Mouse (Mus musculus) splenic B cell, adult 2 months (primary cell): Measurements from ENCODE around the gene Slc25a10.

Source experiments
- DNase-seq: peaks from one replicate; pipeline ENCODE4 v3.0.0-alpha.2; 2011; ENCODE audit warnings: low read depth, low spot score
- H3K27me3 ChIP-seq: 2 replicates; pipeline ENCODE4 v1.6.1; 2012; ENCODE audit warnings: mild to moderate bottlenecking, low read length, moderate library complexity, mixed read lengths; ENCODE audit not compliant: control insufficient read depth, poor library complexity, insufficient read depth, severe bottlenecking
- H3K36me3 ChIP-seq: 2 replicates; pipeline ENCODE4 v1.6.1; 2012; ENCODE audit warnings: mild to moderate bottlenecking, low read length, moderate library complexity, mixed read lengths; ENCODE audit not compliant: control insufficient read depth, poor library complexity, insufficient read depth, severe bottlenecking

Slc25a10 gene

DNA sequence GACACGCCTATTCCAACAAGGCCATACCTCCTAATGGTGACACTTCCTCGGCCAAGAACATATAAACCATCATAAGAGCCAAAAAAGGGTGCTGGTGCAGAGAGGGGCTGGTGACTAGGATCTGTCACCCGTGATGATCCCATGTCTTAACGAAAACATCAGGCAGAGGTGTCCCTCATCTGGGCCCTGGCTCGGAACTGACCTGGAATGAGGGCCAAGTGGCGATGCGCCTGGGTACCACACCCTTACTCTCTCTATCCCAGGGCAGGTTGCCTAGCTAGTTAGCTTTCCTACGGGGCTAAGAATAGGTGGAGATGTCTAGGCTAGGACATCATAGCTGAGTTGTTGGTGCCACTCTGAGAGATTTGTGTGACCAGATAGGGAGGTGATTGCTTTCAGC is 42.5 kb downstream of the Slc25a10 start:
- H3K36me3 ChIP-seq = no peaks in the 10 kb centered on the region

DNA sequence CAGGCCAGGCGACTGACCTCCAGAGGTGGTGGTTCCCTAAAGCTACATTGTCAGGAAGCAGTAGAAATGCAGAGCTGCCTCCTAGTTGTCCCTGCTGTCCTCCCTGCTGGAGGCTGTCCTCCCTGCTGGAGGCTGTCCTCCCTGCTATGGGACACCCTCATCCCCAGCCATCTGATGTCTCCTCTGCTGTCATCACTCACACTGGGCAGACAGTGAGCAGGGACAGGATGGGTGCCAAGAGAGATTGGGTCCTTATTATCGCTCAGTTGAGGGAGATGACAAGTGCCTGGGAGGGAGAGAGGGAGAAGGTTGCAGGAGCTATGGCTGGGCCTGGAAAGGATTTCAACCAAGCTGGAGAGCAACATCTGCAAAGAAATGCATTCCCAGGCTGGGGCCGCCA is 43.5 kb downstream of the Slc25a10 start:
- H3K27me3 ChIP-seq = no peaks in the 10 kb centered on the region
- H3K36me3 ChIP-seq = no peaks in the 10 kb centered on the region
- DNase-seq = no peak

More for the DNA sequence above, 42.5 kb downstream of the Slc25a10 start:
- DNase-seq = no peak
- no peaks in the 10 kb centered on the region for H3K27me3 ChIP-seq

- H3K27me3 ChIP-seq = no peaks in the 10 kb centered on the region
- H3K36me3 ChIP-seq = no peaks in the 10 kb centered on the region
- DNase-seq = no peak
Measured at GRCm38 (mm10) chr11:120535804-120536203, 44.2 kb downstream of the Slc25a10 start.

- H3K36me3 ChIP-seq = peaks cover 2% of the 10 kb centered on the region; the same call in 1 of the 2 replicates
- no peaks in the 10 kb centered on the region for H3K27me3 ChIP-seq
- DNase-seq = no peak
Measured at GRCm38 (mm10) chr11:120538485-120538884, 46.8 kb downstream of the Slc25a10 start.

GRCm38 (mm10) chr11:120538955-120539284 is 47.3 kb downstream of the Slc25a10 start:
- Histone ChIP-seq H3K27me3 (no peaks in the 10 kb centered on the region), H3K36me3 (peaks cover 2% of the 10 kb centered on the region; the same call in 1 of the 2 replicates)
- DNase-seq = peak; percentile 40

DNA sequence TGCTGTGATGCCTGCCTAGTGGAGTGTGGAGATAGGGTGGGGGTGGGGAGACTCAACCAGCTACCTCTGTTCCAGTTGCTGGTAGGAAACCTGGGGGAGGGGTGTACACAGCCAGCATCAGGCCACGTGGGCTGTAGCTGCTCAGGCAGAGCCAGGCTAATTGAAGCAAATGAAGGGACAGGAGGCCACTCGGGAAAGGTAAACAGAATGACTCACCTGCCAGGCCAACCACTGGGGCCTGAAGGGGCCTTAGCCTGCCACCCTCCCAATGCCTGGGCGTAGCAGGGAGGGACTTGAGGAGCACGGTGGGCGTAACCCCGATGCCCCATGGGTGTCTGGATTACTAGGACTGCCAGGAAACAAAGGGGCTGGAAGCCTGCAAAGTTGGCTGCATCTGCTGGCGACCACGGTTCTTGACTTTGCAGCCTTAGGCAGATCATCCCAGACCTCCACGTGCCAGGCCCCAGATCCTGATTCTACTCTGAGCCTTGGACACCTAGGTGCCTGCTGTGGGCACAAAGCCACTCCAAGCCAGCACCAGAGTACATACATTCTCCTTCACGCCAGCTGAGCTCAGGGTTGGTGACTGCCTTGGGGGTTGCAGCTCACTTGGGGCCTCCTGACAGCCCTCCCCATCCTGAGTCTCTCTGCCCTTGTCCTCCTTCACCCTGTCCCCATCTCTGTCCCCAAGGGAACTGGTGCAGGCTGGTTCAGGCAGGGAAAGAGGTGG is 47.8 kb downstream of the Slc25a10 start:
- Histone ChIP-seq H3K36me3 (peaks cover 2% of the 10 kb centered on the region; the same call in 1 of the 2 replicates), H3K27me3 (no peaks in the 10 kb centered on the region)
- DNase-seq = no peak

DNA sequence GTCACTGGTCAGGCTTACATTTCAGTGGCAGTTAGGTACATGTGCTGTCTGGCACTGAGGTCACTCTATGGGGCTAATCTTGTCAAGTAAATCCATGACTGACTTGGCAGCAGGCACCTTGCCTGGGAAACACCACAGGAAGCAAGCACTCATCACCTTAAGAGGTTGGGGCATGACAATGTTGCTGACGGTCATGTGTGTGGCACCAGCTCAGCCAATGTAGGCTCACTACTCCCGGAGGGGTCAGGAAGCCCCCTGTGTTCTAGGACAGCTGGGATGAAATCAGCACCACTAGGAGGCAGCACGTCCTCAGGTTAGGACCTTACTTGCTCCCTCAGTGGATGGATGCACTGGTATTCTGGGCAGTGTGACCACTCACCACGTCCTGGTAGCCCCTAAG is 50.3 kb downstream of the Slc25a10 start:
- Histone ChIP-seq H3K36me3 (peaks cover 2% of the 10 kb centered on the region), H3K27me3 (no peaks in the 10 kb centered on the region)
- DNase-seq = no peak

GRCm38 (mm10) chr11:120542376-120542775 is 50.7 kb downstream of the Slc25a10 start:
- Histone ChIP-seq H3K27me3 (no peaks in the 10 kb centered on the region), H3K36me3 (peaks cover 2% of the 10 kb centered on the region)
- DNase-seq = no peak

DNA sequence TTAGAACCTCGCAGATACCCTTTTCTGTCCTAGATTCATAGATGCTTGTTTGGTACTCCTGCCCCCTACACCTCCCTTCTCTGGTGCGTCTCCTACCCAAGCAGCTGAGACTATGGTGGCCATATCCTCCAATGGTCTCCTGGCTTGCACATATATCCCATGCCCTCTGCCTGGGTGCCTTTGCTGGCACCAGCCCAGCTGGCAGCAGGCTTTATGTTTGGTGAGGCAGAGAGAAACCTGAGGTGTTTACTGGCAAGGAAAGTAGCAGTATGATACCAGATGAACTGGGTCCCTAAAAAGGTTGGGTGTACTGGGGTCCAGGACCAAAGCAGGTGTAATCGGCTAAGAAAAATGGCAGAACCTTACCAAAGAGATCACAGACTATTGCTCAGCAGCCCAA is 54.3 kb downstream of the Slc25a10 start:
- Histone ChIP-seq H3K27me3 (no peaks in the 10 kb centered on the region), H3K36me3 (peaks cover 2% of the 10 kb centered on the region)
- no peak for DNase-seq

DNA sequence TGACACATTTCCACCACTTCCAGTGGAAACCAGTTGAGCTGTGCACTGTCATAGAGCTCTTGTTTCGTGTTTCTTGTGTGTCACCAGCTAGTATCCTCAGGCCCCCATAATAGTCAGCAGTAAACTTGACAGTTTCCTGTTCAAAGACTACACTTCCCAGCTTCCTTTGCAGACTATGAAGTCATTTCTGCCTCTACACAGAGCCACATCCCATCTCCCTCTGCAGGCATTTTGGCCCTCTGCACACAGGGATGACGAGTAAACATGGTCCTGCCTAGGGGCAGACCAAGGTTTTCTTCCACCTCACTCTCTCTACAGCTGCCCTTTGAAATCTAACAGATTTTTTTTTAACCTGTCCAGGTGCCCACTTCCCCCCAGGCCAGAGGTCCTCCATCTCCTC is 55.8 kb downstream of the Slc25a10 start:
- H3K36me3 ChIP-seq = no peaks in the 10 kb centered on the region; the same call in none of the 2 replicates
- H3K27me3 ChIP-seq = no peaks in the 10 kb centered on the region
- peak; percentile 39 for DNase-seq

DNA sequence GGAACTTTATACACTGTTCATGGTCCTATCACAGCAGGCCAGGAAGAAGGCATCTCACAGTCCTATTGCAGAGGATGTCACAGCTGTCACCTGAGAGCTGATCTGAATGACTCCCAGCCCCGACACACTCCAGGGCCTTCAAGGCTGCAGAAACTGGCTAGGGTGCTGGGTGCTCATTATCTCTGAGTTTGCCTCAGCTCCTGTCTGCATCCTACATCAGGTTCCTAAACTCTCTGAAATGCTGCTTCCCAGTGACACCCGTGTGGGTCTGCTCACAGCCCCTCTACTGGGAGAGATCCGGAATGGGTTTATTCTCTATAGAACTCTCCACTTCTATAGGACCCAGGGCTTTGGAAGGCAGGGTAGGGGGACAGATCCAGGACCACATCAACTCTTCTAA is 56.6 kb downstream of the Slc25a10 start:
- Histone ChIP-seq H3K27me3 (no peaks in the 10 kb centered on the region), H3K36me3 (no peaks in the 10 kb centered on the region; the same call in none of the 2 replicates)
- DNase-seq = no peak

GRCm38 (mm10) chr11:120548786-120549167 is 57.1 kb downstream of the Slc25a10 start:
- Histone ChIP-seq H3K27me3 (no peaks in the 10 kb centered on the region), H3K36me3 (no peaks in the 10 kb centered on the region; the same call in none of the 2 replicates)
- no peak for DNase-seq
